Mouse (Mus musculus) ovary, postnatal 36 days (tissue): Measurements from ENCODE around the gene Frrs1l.

Source experiments
- DNase-seq: peaks from one replicate; pipeline ENCODE4 v3.0.0; 2022; ENCODE audit warnings: low spot score, mixed read lengths

The Frrs1l gene

GRCm38 (mm10) chr4:56965586-56966179, 24.5 kb downstream of the Frrs1l start:
- no peak for DNase-seq

DNA sequence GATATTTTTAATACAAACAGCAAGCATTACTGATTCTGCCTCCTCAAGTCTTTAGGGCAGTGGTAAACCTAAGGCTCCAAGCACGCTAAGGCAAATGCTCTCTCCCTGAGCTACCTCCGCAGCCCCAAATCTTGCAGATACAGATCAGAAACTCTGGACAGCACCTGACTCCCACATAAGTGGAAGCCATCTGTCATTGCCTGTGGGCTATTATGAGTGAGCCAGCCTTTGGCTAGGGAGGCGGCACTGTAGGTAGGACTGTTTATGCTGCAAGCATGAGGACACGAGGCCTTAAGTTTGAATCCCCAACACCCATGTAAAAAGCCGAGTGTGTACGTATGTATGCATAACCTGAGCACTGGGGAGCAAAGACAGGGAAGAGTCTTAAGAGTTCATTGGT, 26.5 kb downstream of the Frrs1l start:
- no peak for DNase-seq

DNA sequence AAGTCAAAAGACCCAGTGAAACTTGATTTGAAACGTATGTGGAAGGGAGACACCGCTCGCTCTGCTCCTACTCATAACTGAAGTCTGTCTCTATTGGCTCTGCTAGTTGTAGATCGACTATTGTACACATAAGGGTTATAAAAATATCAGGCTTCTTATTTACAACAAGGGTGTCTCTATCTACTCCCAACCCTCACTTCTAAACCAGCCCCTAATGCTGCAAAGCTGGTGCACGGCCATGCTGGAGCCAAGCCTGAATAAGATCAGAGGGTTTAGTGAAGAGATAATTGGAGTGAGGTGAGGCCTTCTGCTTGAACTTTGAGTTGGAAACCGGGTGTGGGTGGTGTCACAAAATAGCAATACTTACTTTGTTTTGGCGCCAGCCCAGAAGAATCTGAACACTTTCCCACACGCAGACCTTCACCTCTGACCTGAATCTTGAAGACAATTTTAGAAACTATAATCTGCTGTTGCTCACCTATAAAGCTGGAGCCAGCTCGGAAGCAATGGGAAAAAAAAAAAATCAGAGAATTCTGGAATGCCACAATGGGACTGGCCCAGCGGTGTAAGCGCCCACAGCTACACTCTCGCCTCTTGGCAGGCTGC, 28.8 kb downstream of the Frrs1l start:
- DNase-seq, result no peak

DNA sequence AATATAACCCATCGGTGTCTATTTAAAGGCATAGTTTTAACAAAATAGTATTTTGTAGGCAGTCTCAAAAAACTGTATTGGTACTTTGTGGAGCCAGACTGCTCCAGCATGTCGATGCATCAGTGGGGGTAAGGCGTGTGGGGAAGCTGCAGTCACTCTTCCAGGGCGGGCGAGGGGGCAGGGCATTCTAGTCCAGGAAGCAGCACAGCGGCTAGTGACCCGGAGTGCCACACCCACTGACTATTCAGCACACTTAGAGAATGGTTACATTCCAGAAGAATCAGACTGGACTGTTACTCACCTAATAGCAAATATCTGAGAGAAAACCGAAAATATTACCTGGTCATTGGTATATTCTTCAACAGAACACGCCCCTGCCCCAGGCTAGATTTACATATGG, 32.7 kb downstream of the Frrs1l start:
- no peak for DNase-seq

DNA sequence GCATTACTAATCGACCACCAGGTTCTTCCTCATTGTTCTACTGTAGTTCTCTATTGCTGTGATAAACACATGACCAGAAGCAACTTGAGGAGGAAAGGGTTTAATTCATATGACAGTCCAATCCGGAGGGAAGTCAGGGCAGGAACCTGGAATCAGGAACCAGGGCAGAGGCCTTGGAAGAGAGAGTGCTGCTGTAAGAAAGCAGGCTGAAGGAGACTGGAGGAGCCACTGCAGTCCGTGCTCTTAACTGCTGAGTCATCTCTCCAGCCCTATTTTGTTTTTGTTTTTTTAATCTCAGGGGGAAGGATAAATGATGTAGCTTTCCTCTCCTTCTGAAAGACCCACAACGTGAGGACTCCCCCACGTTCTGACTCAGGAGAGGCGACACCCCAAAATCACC, 37.0 kb downstream of the Frrs1l start:
- no peak for DNase-seq

DNA sequence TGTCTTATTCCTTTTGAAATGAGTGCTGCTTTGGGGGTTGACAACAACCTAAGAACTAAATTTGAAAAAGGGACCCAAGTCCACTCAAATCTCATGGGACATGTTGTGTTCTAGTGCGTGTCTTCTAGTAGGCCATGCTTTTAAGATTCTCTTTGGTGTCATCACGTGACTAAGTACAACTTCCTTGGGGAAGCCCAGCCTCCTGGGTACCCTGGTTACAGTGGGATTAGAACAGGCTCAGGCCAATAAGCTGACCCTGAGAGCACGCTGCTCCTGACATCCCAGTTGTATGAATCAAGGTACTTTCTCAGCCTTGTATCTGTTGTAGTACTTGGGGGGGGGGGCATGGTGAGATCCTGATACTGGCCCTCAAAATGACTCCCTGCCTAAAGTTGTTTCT, 38.5 kb downstream of the Frrs1l start:
- DNase-seq, result no peak

DNA sequence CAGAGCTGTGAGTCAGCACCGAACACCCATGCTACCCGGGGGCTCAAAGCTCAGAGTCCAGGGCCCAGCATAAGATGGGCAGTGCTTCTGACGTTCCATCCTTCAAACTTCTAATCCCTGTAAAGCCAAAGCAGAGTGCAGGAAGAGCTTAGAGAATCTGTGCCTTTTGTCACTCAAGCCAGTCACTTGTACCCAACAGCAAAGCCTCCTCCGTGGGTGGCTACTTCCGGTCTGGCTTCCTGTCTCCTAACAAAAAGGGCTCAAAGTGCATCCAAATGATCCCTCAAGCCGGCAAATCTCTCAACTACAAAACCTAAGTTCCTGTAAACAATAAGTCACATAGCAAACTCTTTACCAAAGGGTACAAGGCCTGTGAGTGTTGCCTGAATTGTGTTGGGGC, 40.7 kb downstream of the Frrs1l start:
- no peak for DNase-seq

DNA sequence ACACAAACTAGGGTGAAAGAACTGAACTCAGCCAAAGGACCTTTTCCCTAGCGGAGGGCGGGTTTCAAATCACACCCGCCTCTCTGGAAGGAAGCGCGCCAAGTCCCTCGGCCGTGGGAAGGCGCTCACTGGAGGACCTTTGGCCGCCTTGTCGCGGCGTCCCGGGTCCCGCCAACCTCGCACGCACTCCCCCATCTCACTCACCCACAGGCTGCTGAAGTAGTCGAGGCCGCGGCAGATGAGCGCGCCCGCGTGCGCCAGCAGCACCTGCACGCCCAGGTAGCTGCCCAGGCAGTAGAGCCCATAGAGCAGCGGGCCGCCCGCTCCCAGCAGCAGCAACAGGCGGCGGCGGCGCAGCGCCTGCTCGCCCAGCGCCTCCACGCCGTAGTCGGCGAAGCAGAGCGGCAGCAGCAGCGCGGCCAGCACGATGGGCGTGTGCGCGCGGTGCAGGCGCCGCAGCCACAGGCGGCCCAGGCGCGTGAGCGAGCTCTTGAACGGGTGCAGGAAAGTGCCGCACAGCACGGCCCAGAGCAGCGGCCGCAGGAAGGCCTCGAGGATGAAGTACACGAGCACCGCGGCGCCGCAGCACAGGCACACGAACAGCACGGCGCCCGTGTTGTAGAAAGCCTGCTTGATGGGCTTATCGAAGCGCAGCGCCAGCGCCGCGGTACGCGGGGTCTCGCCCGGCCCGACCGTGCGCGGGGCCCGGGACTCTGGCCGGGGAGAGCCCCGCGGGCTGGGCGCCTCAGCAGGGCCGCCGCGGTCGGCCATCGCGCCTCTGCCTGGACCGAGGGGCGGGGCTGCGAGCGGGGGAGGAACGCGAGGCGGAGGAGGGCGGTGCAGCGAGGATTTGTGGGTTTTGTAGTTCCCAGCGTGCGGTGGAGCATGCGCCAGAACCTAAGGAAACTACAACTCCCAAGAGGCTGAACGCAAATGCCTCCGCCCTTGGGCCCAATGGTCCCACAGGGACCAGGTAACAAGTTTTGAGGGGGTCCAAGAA, 43.2 kb downstream of the Frrs1l start, which contains the start of gene Tmem245:
TSS of gene Tmem245 (minus strand) at position 797 of the 1,000 bp plus-strand sequence.
- DNase-seq, result peak; percentile 93

DNA sequence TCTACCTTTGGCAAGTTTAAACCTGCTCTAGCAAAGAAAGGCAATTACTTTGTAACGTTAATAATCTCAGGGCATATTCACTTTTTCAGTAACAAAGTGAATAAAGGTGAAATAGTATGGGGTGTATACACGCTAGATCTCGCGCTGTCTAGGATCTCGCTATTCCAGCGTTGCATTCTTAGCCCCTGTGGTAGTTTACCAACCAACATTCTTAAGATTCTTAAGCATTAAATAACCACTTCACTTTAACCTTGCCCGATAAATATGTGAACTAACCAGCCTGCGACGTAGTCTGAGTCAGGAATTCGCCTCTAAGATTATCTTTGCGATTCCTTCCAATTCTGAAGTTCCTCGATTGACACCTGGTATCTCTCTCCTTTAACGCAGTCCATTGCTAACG, 44.0 kb downstream of the Frrs1l start:
- DNase-seq, result no peak

DNA sequence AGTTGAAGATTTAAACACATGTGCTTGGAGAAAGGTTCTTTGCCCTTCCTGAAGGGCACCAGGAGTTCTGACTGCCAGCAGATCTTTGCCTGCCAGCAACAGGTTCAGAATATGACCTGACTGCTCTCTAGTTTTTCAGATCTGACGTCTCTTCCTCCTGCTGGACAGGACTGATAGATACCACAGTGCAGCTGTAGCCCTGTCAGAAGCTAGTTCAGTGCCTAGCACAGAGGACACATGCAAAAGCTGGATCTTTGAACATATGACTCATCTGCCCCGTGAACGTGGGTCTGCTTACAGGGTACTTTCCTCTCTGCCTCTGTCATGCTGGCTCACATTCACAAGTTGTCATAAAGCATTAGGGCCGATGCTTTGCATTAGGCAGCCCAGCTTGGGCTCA, 45.9 kb downstream of the Frrs1l start:
- DNase-seq, result no peak

DNA sequence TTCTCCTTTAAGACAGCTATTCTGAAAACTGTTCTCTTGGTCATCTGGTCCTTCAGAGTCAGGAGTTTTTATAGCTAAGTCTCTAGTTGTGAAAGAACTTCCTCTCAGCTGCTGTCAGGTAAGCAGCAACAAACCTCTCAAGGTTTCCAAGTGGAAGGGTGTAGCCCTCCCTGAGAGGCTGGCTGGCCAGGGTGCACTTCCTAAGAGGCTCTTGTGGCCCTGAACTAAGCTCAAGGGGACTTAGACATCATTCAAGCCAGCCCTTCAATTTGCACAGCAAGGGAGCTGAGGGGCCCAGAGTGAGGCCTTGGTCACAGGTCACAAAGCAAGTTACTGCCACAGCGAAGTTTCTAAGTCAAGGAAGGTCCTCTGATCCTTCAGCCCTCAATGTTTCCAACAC, 46.9 kb downstream of the Frrs1l start:
- no peak for DNase-seq

DNA sequence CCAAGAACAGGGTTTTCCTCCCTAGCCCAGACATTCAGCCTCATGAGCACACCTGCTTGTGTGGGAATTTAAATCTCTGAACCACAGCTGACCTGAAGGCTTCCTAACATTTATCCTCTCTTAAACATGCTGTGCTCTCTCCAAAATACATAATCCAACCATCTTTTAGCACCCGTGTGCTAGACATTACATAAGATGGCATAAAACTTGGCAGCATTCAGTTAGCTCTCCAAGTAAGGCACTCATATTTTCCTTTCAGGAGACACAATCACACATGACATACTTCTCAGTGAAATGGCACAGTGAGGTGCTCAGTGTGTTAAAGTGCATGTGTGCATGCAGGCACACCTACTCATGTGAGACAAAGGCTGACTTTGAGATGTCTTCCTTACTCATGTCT, 47.6 kb downstream of the Frrs1l start:
- no peak for DNase-seq

GRCm38 (mm10) chr4:56941481-56941880, 48.7 kb downstream of the Frrs1l start:
- no peak for DNase-seq

DNA sequence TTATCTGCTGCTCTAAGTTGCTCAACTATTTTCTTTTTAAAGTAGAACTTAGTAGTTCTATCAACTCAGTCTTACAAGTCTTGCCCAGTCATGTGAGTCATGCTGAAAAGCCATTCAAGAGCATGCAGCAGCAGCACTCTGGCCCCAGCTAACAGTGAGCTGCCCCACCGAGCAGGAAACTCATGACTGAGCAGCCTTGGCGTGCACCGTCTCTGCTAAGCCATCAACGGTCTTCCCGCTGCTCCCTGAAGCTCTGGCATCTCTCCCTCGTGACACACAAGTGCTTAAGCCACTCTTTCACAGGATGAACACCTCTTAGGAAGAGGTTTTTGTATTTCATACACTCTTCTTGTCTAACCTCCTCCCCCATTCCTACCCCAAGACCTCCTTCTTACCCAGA, 53.1 kb downstream of the Frrs1l start:
- no peak for DNase-seq

GRCm38 (mm10) chr4:56935327-56935726, 54.9 kb downstream of the Frrs1l start:
- DNase-seq, result no peak

GRCm38 (mm10) chr4:56933154-56933553, 57.0 kb downstream of the Frrs1l start:
- DNase-seq, result no peak

DNA sequence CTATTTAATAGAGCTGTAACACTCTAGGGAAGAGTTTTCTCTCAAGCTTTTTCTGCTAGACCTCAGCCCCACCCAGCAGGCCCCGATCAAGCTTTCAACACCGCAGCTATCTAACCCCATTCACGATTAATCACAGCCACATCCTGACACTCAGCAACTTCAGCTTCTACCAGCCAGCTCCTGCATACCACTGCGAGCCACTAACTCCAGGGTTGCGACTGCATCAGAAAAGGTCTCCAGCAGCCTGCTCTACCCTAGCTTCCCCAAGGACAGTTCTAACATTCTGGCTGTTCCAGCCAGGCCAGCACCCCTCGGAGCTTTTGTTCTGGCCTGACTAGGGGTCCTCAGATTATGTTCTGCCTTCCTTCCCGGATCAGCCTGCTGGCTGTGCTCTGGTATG, 58.1 kb downstream of the Frrs1l start:
- DNase-seq, result no peak

GRCm38 (mm10) chr4:56930312-56930711, 59.9 kb downstream of the Frrs1l start:
- no peak for DNase-seq

- DNase-seq, result no peak
Observed at GRCm38 (mm10) chr4:56926971-56927370, 63.2 kb downstream of the Frrs1l start.

- no peak for DNase-seq
Observed at GRCm38 (mm10) chr4:56922229-56922628, 68.0 kb downstream of the Frrs1l start.

DNA sequence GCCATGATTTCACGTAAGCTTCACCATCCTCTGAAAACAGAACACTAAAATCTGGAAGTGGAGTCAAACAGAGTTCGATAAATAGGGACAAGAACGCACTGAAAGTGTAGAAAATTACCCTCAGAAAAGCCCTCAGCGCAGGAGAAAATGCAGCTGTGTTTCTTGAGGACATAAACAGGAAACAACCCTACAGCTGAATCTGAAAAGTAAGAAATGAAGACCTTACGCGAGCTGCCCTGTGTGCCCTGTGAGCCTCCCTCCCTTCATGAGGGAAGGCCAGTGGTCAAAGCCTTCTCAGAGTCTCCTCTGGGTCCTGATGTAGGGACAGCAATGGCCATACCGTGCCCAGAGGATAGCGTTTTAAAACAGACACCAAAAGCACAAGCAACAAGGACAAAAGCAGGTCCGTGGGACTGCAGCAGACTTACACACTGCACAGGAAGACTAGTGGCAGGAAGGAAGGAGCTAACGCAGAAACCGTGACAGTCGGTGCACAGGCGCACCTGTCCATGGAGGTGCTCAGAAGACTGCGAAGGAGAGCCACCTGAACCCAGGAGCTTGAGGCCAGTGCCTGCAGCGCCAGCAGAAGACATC, 74.4 kb downstream of the Frrs1l start:
- no peak for DNase-seq

DNA sequence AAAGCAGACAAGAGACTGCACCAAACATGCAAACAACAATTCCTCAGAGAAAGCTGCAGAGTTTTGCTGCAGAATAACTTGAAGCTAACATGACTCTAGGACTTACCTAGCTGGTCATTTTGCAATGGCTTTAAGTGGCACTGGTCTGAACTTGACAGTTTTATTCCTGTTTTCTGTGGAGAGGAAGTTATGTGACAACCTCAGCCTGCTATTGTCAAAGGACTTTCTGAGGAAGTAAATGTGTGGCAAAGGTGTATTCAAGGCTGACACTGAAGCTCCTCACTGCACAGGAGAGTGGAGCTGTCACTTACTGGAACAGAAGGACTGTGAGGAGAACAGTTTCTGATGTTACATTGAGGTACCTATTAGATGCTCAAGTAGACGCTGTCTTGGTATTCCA, 75.4 kb downstream of the Frrs1l start:
- DNase-seq, result no peak

DNA sequence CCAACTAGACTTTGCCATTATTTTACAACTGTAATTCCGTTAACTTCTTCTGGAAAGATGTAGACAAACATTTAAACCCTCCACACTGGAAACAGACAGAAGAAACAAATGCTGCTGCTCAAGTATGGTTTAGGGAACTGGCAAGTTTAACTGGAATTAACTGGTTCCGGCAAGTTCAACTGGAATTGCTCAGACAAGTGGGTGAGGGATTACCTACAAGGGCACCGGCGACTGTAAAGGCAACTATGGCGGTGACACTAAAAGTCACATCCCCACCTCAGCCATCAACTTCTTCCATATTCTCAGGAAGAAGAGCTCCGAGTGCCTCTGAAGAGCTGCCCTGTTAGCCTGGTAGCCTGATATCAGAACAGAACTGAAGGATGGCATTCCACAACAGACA, 75.9 kb downstream of the Frrs1l start:
- DNase-seq, result no peak
